Mouse (Mus musculus) 416B (cell line): Measurements from ENCODE around the gene Mapt.
A peak's percentile ranks its signal among the peaks of the same experiment; 100 is the strongest.
"Not testable (repeated sequence)": the region's sequence is repeated elsewhere in the genome, so short reads cannot be mapped to it uniquely, and the experiment has no call there.

Source experiments
- DNase-seq: peaks from one replicate; pipeline ENCODE4 v3.0.0; 2011; ENCODE audit warnings: low read depth

Gene Mapt

GRCm38 (mm10) chr11:104233101-104233500 lies 1.9 kb downstream of the Mapt start:
- DNase-seq, result no peak

GRCm38 (mm10) chr11:104233574-104234206 lies 2.5 kb downstream of the Mapt start:
- no peak for DNase-seq

- DNase-seq, result no peak
Observed at GRCm38 (mm10) chr11:104234680-104235079, 3.5 kb downstream of the Mapt start.

- no peak for DNase-seq
Observed at GRCm38 (mm10) chr11:104235881-104236280, 4.7 kb downstream of the Mapt start.

- DNase-seq, result no peak
Observed at GRCm38 (mm10) chr11:104237226-104237625, 6.0 kb downstream of the Mapt start.

- no peak for DNase-seq
Observed at GRCm38 (mm10) chr11:104237958-104238747, 7.0 kb downstream of the Mapt start.

GRCm38 (mm10) chr11:104245478-104245877 lies 14.3 kb downstream of the Mapt start:
- DNase-seq, result not testable (repeated sequence)

GRCm38 (mm10) chr11:104246171-104246694 lies 15.0 kb downstream of the Mapt start:
- peak; percentile 18 for DNase-seq

- DNase-seq, result no peak
Observed at GRCm38 (mm10) chr11:104247141-104247717, 16.0 kb downstream of the Mapt start.

GRCm38 (mm10) chr11:104249420-104249819 lies 18.2 kb downstream of the Mapt start:
- DNase-seq, result no peak

- DNase-seq, result no peak
Observed at GRCm38 (mm10) chr11:104251121-104251520, 19.9 kb downstream of the Mapt start.

GRCm38 (mm10) chr11:104252094-104252493 lies 20.9 kb downstream of the Mapt start:
- DNase-seq, result no peak

- DNase-seq, result no peak
Observed at GRCm38 (mm10) chr11:104254408-104255039, 23.3 kb downstream of the Mapt start.

GRCm38 (mm10) chr11:104256179-104256578 lies 25.0 kb downstream of the Mapt start:
- DNase-seq, result no peak

- no peak for DNase-seq
Observed at GRCm38 (mm10) chr11:104258991-104259390, 27.8 kb downstream of the Mapt start.

- DNase-seq, result no peak
Observed at GRCm38 (mm10) chr11:104264683-104265082, 33.5 kb downstream of the Mapt start.

- no peak for DNase-seq
Observed at GRCm38 (mm10) chr11:104265669-104266068, 34.5 kb downstream of the Mapt start.

GRCm38 (mm10) chr11:104267380-104267779 lies 36.2 kb downstream of the Mapt start:
- no peak for DNase-seq

GRCm38 (mm10) chr11:104269385-104269822 lies 38.2 kb downstream of the Mapt start:
- no peak for DNase-seq

- no peak for DNase-seq
Observed at GRCm38 (mm10) chr11:104270452-104270851, 39.3 kb downstream of the Mapt start.

GRCm38 (mm10) chr11:104270876-104271275 lies 39.7 kb downstream of the Mapt start:
- DNase-seq, result no peak

- DNase-seq, result no peak
Observed at GRCm38 (mm10) chr11:104271876-104272275, 40.7 kb downstream of the Mapt start.
